Mouse (Mus musculus) heart, postnatal 0 days (tissue): ENCODE data around the gene Tcte2.

ENCODE experiments used
- CTCF ChIP-seq: IDR thresholded peaks from 2 replicates; pipeline ENCODE4 v1.5.1; 2016; ENCODE audit warnings: antibody characterized with exemption, control low read depth, low read depth
- EP300 ChIP-seq: IDR thresholded peaks from 2 replicates; pipeline ENCODE4 v1.6.1; 2016; ENCODE audit warnings: antibody characterized with exemption, low read depth

GRCm38 (mm10) chr17:13745373-13745772 lies 16.3 kb downstream of the Tcte2 start:
- TF ChIP-seq CTCF (no peak), EP300 (no peak)
